In the genomic region with DNA sequence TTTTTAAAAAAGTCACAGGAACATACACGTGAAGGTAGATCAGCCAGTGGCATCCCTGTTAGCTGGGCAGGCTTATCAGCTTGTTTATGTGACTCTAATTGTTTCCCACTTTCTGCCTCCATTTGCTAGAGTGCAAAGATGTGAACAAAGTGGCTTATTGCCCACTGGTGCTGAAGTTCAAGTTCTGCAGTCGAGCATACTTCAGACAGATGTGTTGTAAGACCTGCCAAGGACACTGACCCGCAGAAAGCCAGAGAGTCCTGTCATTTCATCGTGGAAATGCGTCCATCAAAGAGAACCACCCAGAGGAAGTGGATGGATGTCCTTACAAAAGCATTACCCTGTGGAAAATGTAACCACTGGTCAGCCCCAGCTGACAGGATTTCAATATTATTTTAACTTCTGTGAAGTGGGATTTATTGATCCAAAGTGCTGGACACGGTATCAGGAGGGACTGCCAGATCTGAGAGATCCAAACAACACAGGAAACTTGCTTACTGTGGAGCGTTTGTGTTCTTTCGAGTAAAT, we compare ENCODE assay signal across 14 mouse cellular contexts.
A peak's percentile ranks its signal among the peaks of the same experiment; 100 is the strongest.
DNase-seq lines count a peak whose midpoint lies in the region; ATAC-seq and TF ChIP-seq lines count a peak whose summit lies in the region.
"Had no signal": no experiment of that assay in that cellular context is flagged by ENCODE, and none has a peak within 500 bp of the region (broad histone marks: within the 10 kb centered on the region; RNA-seq: fewer than 3 reads in every experiment).

No protein-coding gene starts in this region.

- WGBS in kidney, adult 2 months, result 52% methylated on average over 8 of the region's 8 CpGs
- 85% methylated on average over 8 of the region's 8 CpGs for WGBS in midbrain, embryonic 11.5 days
- 78% methylated on average over 8 of the region's 8 CpGs for WGBS in midbrain, embryonic 16.5 days

- no peak for TF ChIP-seq CTCF in kidney, adult 2 months (conservative IDR thresholded peaks at IDR 0.05; ENCODE audit: insufficient read depth, insufficient read length, low read depth, low read length)

- no peaks in the 10 kb centered on the region for H3K27me3 ChIP-seq in kidney, adult 2 months (replicated peaks; ENCODE audit: control insufficient read depth, insufficient read depth, low read length)
- H3K27me3 ChIP-seq in midbrain, embryonic 11.5 days (ENCODE audit: control insufficient read depth, insufficient read depth, low read length), result no peaks in the 10 kb centered on the region
- H3K27me3 ChIP-seq in midbrain, embryonic 16.5 days (ENCODE audit: control insufficient read depth, insufficient read depth, low read depth, low read length), result no peaks in the 10 kb centered on the region
- H3K27me3 ChIP-seq: embryonic facial prominence, embryonic 15.5 days; forebrain, embryonic 15.5 days; kidney, embryonic 15.5 days; lung, embryonic 15.5 days had no signal

- H3K27ac ChIP-seq in kidney, adult 2 months (ENCODE audit: insufficient read depth, low read depth, low read length), result no peak overlapping the region
- H3K27ac ChIP-seq in midbrain, embryonic 11.5 days (ENCODE audit: low read depth, low read length), result no peak overlapping the region
- H3K27ac ChIP-seq in midbrain, embryonic 16.5 days (ENCODE audit: low read length), result no peak overlapping the region
- H3K27ac ChIP-seq: embryonic facial prominence, embryonic 15.5 days; forebrain, embryonic 15.5 days; lung, embryonic 15.5 days; midbrain, embryonic 10.5 days had no signal

- TF ChIP-seq POLR2A in kidney, adult 2 months (IDR thresholded peaks at IDR 0.05; ENCODE audit: low read depth, low read length), result no peak

- no peak overlapping the region for H3K4me2 ChIP-seq in midbrain, embryonic 11.5 days
- H3K4me2 ChIP-seq in midbrain, embryonic 16.5 days (ENCODE audit: low read length), result no peak overlapping the region
- H3K4me2 ChIP-seq: embryonic facial prominence, embryonic 15.5 days; forebrain, embryonic 15.5 days; kidney, embryonic 15.5 days; lung, embryonic 15.5 days had no signal

- ATAC-seq in midbrain, embryonic 11.5 days (ENCODE audit: low FRiP score), result no peak
- ATAC-seq in midbrain, embryonic 16.5 days, result no peak
- ATAC-seq in erythroid progenitor cell, adult 5-6 weeks (replicated peaks; ENCODE audit: low FRiP score, poor library complexity, severe bottlenecking), result no peak
- ATAC-seq: forebrain, embryonic 15.5 days had no signal

- no peaks in the 10 kb centered on the region for H3K9me3 ChIP-seq in midbrain, embryonic 11.5 days (ENCODE audit: control insufficient read depth, low read length)
- H3K9me3 ChIP-seq in midbrain, embryonic 16.5 days (replicated peaks; ENCODE audit: control insufficient read depth, low read length, poor library complexity, severe bottlenecking), result no peaks in the 10 kb centered on the region
- H3K9me3 ChIP-seq: embryonic facial prominence, embryonic 15.5 days; forebrain, embryonic 15.5 days; kidney, embryonic 15.5 days; lung, embryonic 15.5 days; midbrain, embryonic 10.5 days had no signal

- H3K9ac ChIP-seq in midbrain, embryonic 11.5 days (ENCODE audit: low read length), result no peak overlapping the region
- H3K9ac ChIP-seq in midbrain, embryonic 16.5 days (ENCODE audit: low read depth, low read length), result no peak overlapping the region
- H3K9ac ChIP-seq: embryonic facial prominence, embryonic 15.5 days; forebrain, embryonic 15.5 days; kidney, embryonic 15.5 days; lung, embryonic 15.5 days had no signal

- H3K4me1 ChIP-seq in kidney, adult 2 months (ENCODE audit: control insufficient read depth, insufficient read depth, low read length), result peaks cover 8% of the 10 kb centered on the region
- no peaks in the 10 kb centered on the region for H3K4me1 ChIP-seq in midbrain, embryonic 11.5 days (ENCODE audit: control insufficient read depth, insufficient read depth, low read length)
- no peaks in the 10 kb centered on the region for H3K4me1 ChIP-seq in midbrain, embryonic 16.5 days (ENCODE audit: control insufficient read depth, insufficient read depth, low read length)
- H3K4me1 ChIP-seq: embryonic facial prominence, embryonic 15.5 days; forebrain, embryonic 15.5 days; midbrain, embryonic 10.5 days had no signal

- DNase-seq in adrenal gland, adult 2 months, result peak; percentile 50
- DNase-seq in adrenal gland, postnatal 25 days, result no peak
- DNase-seq in kidney, adult 2 months, result peak; percentile 36
- DNase-seq in kidney, adult 11 months, result no peak
- DNase-seq in midbrain, embryonic 11.5 days (ENCODE audit: low spot score, missing footprints), result peak; percentile 37
- no peak for DNase-seq in layer of hippocampus, postnatal 10 days (ENCODE audit: low spot score in 2 of 2)
- DNase-seq: cerebellum, adult 11-12 months had no signal

- no peaks in the 10 kb centered on the region for H3K36me3 ChIP-seq in kidney, adult 2 months (ENCODE audit: control insufficient read depth, insufficient read depth, low read length)
- no peaks in the 10 kb centered on the region for H3K36me3 ChIP-seq in midbrain, embryonic 11.5 days (ENCODE audit: control insufficient read depth, insufficient read depth, low read length)
- H3K36me3 ChIP-seq in midbrain, embryonic 16.5 days (ENCODE audit: control insufficient read depth, insufficient read depth, low read length), result no peaks in the 10 kb centered on the region
- H3K36me3 ChIP-seq: embryonic facial prominence, embryonic 15.5 days; forebrain, embryonic 15.5 days; kidney, embryonic 15.5 days; lung, embryonic 15.5 days; midbrain, embryonic 10.5 days had no signal

- H3K4me3 ChIP-seq in kidney, adult 2 months (ENCODE audit: insufficient read depth, low read depth, low read length), result no peak overlapping the region
- H3K4me3 ChIP-seq in midbrain, embryonic 11.5 days (ENCODE audit: low read depth, low read length), result no peak overlapping the region
- H3K4me3 ChIP-seq in midbrain, embryonic 16.5 days (ENCODE audit: low read depth, low read length), result no peak overlapping the region
- H3K4me3 ChIP-seq: embryonic facial prominence, embryonic 15.5 days; forebrain, embryonic 15.5 days; kidney, embryonic 15.5 days; lung, embryonic 15.5 days; midbrain, embryonic 10.5 days had no signal

Comparison
In these comparisons a context has a peak if more than half of its experiments do, and no peak if none do; other contexts are left out.
1. DNase-seq: peak in adrenal gland, adult 2 months (single experiment), kidney, adult 2 months (single experiment) and midbrain, embryonic 11.5 days (single experiment); none in adrenal gland, postnatal 25 days (single experiment), kidney, adult 11 months (single experiment) and layer of hippocampus, postnatal 10 days (0 of 2).